Mouse (Mus musculus) heart, embryonic 15.5 days (tissue): ENCODE data around the gene Asic3. TPM values are rescaled to one million over a fixed set of nuclear protein-coding genes. Genes with fewer than 3 reads are reported as not detected.
A peak's percentile ranks its signal among the peaks of the same experiment; 100 is the strongest.

Experiments used
- ATAC-seq: fragments of 200-750 bp; cut with Nextera tagmentation; replicated peaks from 2 replicates; pipeline ENCODE4 v1.8.0; 2017; ENCODE audit warnings: low read depth, moderate TSS enrichment; ENCODE audit not compliant: insufficient number of reproducible peaks, insufficient read depth, low FRiP score
- H3K27ac ChIP-seq: fragments of 300-500 bp; sonication (generic); 2 replicates; pipeline ENCODE4 v1.5.1; 2015; ENCODE audit warnings: mild to moderate bottlenecking, inconsistent platforms
- H3K27me3 ChIP-seq: fragments of 300-500 bp; sonication (generic); 2 replicates; pipeline ENCODE4 v1.6.1; 2015; ENCODE audit warnings: inconsistent platforms
- H3K36me3 ChIP-seq: fragments of 300-500 bp; sonication (generic); 2 replicates; pipeline ENCODE4 v1.6.1; 2015; ENCODE audit warnings: mild to moderate bottlenecking, inconsistent platforms
- H3K4me1 ChIP-seq: fragments of 300-500 bp; sonication (generic); replicated peaks from 2 replicates; pipeline ENCODE4 v1.6.1; 2015; ENCODE audit warnings: inconsistent platforms
- H3K4me2 ChIP-seq: fragments of 300-500 bp; sonication (generic); 2 replicates; pipeline ENCODE4 v1.6.1; 2015; ENCODE audit warnings: inconsistent platforms, mild to moderate bottlenecking, moderate library complexity
- H3K4me3 ChIP-seq: fragments of 300-500 bp; sonication (generic); 2 replicates; pipeline ENCODE4 v1.5.1; 2015; ENCODE audit warnings: mild to moderate bottlenecking, inconsistent platforms
- H3K9ac ChIP-seq: fragments of 300-500 bp; sonication (generic); 2 replicates; pipeline ENCODE4 v1.6.1; 2015; ENCODE audit warnings: mild to moderate bottlenecking, inconsistent platforms
- H3K9me3 ChIP-seq: fragments of 300-500 bp; sonication (generic); replicated peaks from 2 replicates; pipeline ENCODE4 v1.6.1; 2016; ENCODE audit warnings: inconsistent platforms
- WGBS: fragments of 180-500 bp; shearing (Covaris S2); methylation state at CpG from one replicate; pipeline ENCODE4 v1.1.7; 2015; ENCODE audit warnings: mixed read lengths; 5-methylcytosine and 5-hydroxymethylcytosine counted together
- polyA plus RNA-seq: library from polyadenylated mRNA; unstranded; fragments of >200 nt; fragmentation: Nextera tagmentation; extraction: Ambion mirVana; gene quantifications from 2 replicates; pipeline ENCODE4 v1.2.1, GENCODE M21; 2015

The Asic3 gene
- polyA plus RNA-seq, 1 experiment from 2014 or later: not detected

GRCm38 (mm10) chr5:24452691-24453233 is 39.6 kb downstream of the Asic3 start:
- Histone ChIP-seq H3K27ac (peak overlapping the region; percentile 95), H3K36me3 (no peaks in the 10 kb centered on the region), H3K4me2 (peak overlapping the region; percentile 84), H3K27me3 (no peaks in the 10 kb centered on the region), H3K9ac (peak overlapping the region; percentile 86), H3K9me3 (no peaks in the 10 kb centered on the region), H3K4me3 (peak overlapping the region; percentile 65), H3K4me1 (peaks cover 45% of the 10 kb centered on the region)
- under 1% methylated on average over 28 of the region's 29 CpGs for WGBS
- ATAC-seq: peak; percentile 22

GRCm38 (mm10) chr5:24453283-24453984 is 40.2 kb downstream of the Asic3 start:
- ATAC-seq: no peak
- H3K4me3 ChIP-seq: peak overlapping the region; percentile 65
- H3K27ac ChIP-seq: peak overlapping the region; percentile 95
- peak overlapping the region; percentile 84 for H3K4me2 ChIP-seq
- peaks cover 41% of the 10 kb centered on the region for H3K4me1 ChIP-seq
- no peaks in the 10 kb centered on the region for H3K36me3 ChIP-seq
- H3K27me3 ChIP-seq: no peaks in the 10 kb centered on the region
- no peaks in the 10 kb centered on the region for H3K9me3 ChIP-seq
- 25% methylated on average over 5 of the region's 5 CpGs for WGBS
- H3K9ac ChIP-seq: peak overlapping the region; percentile 86

- Histone ChIP-seq H3K4me1 (peaks cover 41% of the 10 kb centered on the region), H3K9ac (peak overlapping the region; percentile 86; the same call in 1 of the 2 replicates), H3K9me3 (no peaks in the 10 kb centered on the region), H3K4me2 (peak overlapping the region; percentile 84), H3K36me3 (peaks cover 3% of the 10 kb centered on the region; the same call in 1 of the 2 replicates), H3K27ac (peak overlapping the region; percentile 95; the same call in 1 of the 2 replicates), H3K27me3 (no peaks in the 10 kb centered on the region), H3K4me3 (peak overlapping the region; percentile 65)
- ATAC-seq: no peak
- WGBS: 32% methylated on average over 2 of the region's 2 CpGs
Measured at GRCm38 (mm10) chr5:24453985-24454303, 40.8 kb downstream of the Asic3 start.

GRCm38 (mm10) chr5:24455076-24455475 is 41.9 kb downstream of the Asic3 start:
- peak overlapping the region; percentile 84 for H3K4me2 ChIP-seq

GRCm38 (mm10) chr5:24455613-24456012 is 42.4 kb downstream of the Asic3 start:
- Histone ChIP-seq H3K4me2 (peak overlapping the region; percentile 24), H3K4me3 (no peak overlapping the region), H3K27ac (peak overlapping the region; percentile 68), H3K36me3 (peaks cover 3% of the 10 kb centered on the region; the same call in 1 of the 2 replicates), H3K4me1 (peaks cover 41% of the 10 kb centered on the region), H3K27me3 (no peaks in the 10 kb centered on the region), H3K9me3 (no peaks in the 10 kb centered on the region), H3K9ac (peak overlapping the region; percentile 6; the same call in 1 of the 2 replicates)
- WGBS: 67% methylated on average over 7 of the region's 7 CpGs
- ATAC-seq: no peak

More at GRCm38 (mm10) chr5:24455076-24455475, 41.9 kb downstream of the Asic3 start:
- H3K9me3 ChIP-seq: no peaks in the 10 kb centered on the region
- peaks cover 3% of the 10 kb centered on the region; the same call in 1 of the 2 replicates for H3K36me3 ChIP-seq
- H3K4me1 ChIP-seq: peaks cover 41% of the 10 kb centered on the region
- no peaks in the 10 kb centered on the region for H3K27me3 ChIP-seq
- H3K27ac ChIP-seq: peak overlapping the region; percentile 68
- no peak overlapping the region for H3K4me3 ChIP-seq
- ATAC-seq: no peak
- no peak overlapping the region for H3K9ac ChIP-seq
- WGBS: 63% methylated on average over 3 of the region's 3 CpGs

GRCm38 (mm10) chr5:24466762-24467161 is 53.6 kb downstream of the Asic3 start:
- 0 out of 2 replicates have a peak, but pooled peaks cover 10% of the 10 kb centered on the region for H3K4me1 ChIP-seq
- no peaks in the 10 kb centered on the region for H3K27me3 ChIP-seq
- H3K4me3 ChIP-seq: no peak overlapping the region
- no peak for ATAC-seq
- H3K9ac ChIP-seq: no peak overlapping the region
- WGBS: 61% methylated on average over 12 of the region's 12 CpGs
- no peaks in the 10 kb centered on the region for H3K36me3 ChIP-seq
- no peak overlapping the region for H3K27ac ChIP-seq
- H3K9me3 ChIP-seq: no peaks in the 10 kb centered on the region
- H3K4me2 ChIP-seq: no peak overlapping the region

Other genes with a start within 250 kb of the Asic3 start
- 10.9 and 12.1 TPM in 2 replicates for gene Nupl2, start 248.4 kb upstream of the Asic3 start, polyA plus RNA-seq
- 21.0 and 27.2 TPM in 2 replicates for gene Kcnh2, start 61.8 kb upstream of the Asic3 start, polyA plus RNA-seq
- gene Nos3, start 48.6 kb upstream of the Asic3 start, polyA plus RNA-seq: 27.9 and 30.6 TPM in 2 replicates
- gene Atg9b, start 21.2 kb upstream of the Asic3 start, polyA plus RNA-seq: 0.81 and 1.6 TPM in 2 replicates
- gene Abcb8, start 19.7 kb upstream of the Asic3 start, polyA plus RNA-seq: 54.4 and 70.1 TPM in 2 replicates
- gene Cdk5, start 10.1 kb downstream of the Asic3 start, polyA plus RNA-seq: 27.5 and 32.5 TPM in 2 replicates
- gene Slc4a2, start 10.4 kb downstream of the Asic3 start, polyA plus RNA-seq: 25.6 and 30.6 TPM in 2 replicates
- 173 and 188 TPM in 2 replicates for gene Fastk, start 31.9 kb downstream of the Asic3 start, polyA plus RNA-seq
- gene Tmub1, start 34.5 kb downstream of the Asic3 start, polyA plus RNA-seq: 17.0 and 20.0 TPM in 2 replicates
- gene Agap3, start 38.8 kb downstream of the Asic3 start, polyA plus RNA-seq: 27.9 and 35.7 TPM in 2 replicates
- gene Gbx1, start 113.8 kb downstream of the Asic3 start, polyA plus RNA-seq: not detected in 2 replicates
- 7.0 and 7.4 TPM in 2 replicates for gene Asb10, start 127.6 kb downstream of the Asic3 start, polyA plus RNA-seq
- 0.09 TPM in 1 of 2 replicates, not detected in the other for gene 4931409K22Rik, start 143.4 kb downstream of the Asic3 start, polyA plus RNA-seq
- 55.7 and 71.7 TPM in 2 replicates for gene Abcf2, start 164.1 kb downstream of the Asic3 start, polyA plus RNA-seq
- 13.1 and 18.5 TPM in 2 replicates for gene Chpf2, start 173.3 kb downstream of the Asic3 start, polyA plus RNA-seq
- 50.9 and 57.2 TPM in 2 replicates for gene Smarcd3, start 211.0 kb downstream of the Asic3 start, polyA plus RNA-seq